Mouse (Mus musculus) midbrain, embryonic 13.5 days (tissue): ENCODE results near the gene Dmd. TPM values are rescaled to one million over a fixed set of nuclear protein-coding genes. Genes with fewer than 3 reads are reported as not detected.

Experiments used
- ATAC-seq: fragments of 200-750 bp; cut with Nextera tagmentation; 2 replicates; pipeline ENCODE4 v1.8.0; 2017; ENCODE audit warnings: mild to moderate bottlenecking, moderate TSS enrichment, moderate library complexity
- H3K27ac ChIP-seq: fragments of 300-500 bp; sonication (generic); 2 replicates; pipeline ENCODE4 v1.5.1; 2015; ENCODE audit warnings: inconsistent platforms, mild to moderate bottlenecking, moderate library complexity
- H3K27me3 ChIP-seq: fragments of 300-500 bp; sonication (generic); 2 replicates; pipeline ENCODE4 v1.6.1; 2015; ENCODE audit warnings: mild to moderate bottlenecking, inconsistent platforms
- H3K36me3 ChIP-seq: fragments of 300-500 bp; sonication (generic); 2 replicates; pipeline ENCODE4 v1.6.1; 2015; ENCODE audit warnings: mild to moderate bottlenecking, inconsistent platforms
- H3K4me1 ChIP-seq: fragments of 300-500 bp; sonication (generic); replicated peaks from 2 replicates; pipeline ENCODE4 v1.6.1; 2015; ENCODE audit warnings: inconsistent platforms
- H3K4me2 ChIP-seq: fragments of 300-500 bp; sonication (generic); replicated peaks from 2 replicates; pipeline ENCODE4 v1.6.1; 2015; ENCODE audit warnings: moderate library complexity, mild to moderate bottlenecking, inconsistent platforms
- H3K4me3 ChIP-seq: fragments of 300-500 bp; sonication (generic); replicated peaks from 2 replicates; pipeline ENCODE4 v1.5.1; 2015; ENCODE audit warnings: mild to moderate bottlenecking, inconsistent platforms
- H3K9ac ChIP-seq: fragments of 300-500 bp; sonication (generic); replicated peaks from 2 replicates; pipeline ENCODE4 v1.6.1; 2015; ENCODE audit warnings: mild to moderate bottlenecking, inconsistent platforms
- H3K9me3 ChIP-seq: fragments of 300-500 bp; sonication (generic); 2 replicates; pipeline ENCODE4 v1.6.1; 2016; ENCODE audit warnings: mild to moderate bottlenecking, inconsistent platforms
- WGBS: fragments of 180-500 bp; shearing (Covaris S2); methylation state at CpG from one replicate; pipeline ENCODE4 v1.1.7; 2015; 5-methylcytosine and 5-hydroxymethylcytosine counted together
- polyA plus RNA-seq: library from polyadenylated mRNA; unstranded; fragments of >200 nt; fragmentation: Nextera tagmentation; extraction: Ambion mirVana; gene quantifications from 2 replicates; pipeline ENCODE4 v1.2.1, GENCODE M21; 2015

The Dmd gene
- polyA plus RNA-seq, 1 experiment from 2014 or later = 18.8 TPM

DNA sequence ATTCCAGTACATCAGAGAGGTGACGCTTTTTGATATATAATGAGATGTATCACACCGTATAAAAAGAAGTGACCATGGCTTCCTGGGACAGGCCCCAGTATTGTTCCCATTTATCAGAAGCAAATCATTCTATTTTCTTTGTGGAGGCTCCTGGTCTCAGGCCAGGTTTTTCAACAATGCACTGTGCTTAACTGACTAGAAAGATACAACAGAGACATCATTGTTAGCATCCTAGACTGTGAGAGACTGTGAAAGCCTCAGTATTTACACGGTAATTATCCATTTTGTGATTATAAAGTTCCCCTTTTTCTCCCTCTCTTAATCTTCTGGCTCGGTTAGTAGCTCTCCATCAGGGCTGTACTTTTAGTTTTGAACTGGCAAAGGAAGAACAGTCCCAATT is 1487.9 kb downstream of the Dmd start:
- WGBS = 41% methylated on average over 4 of the region's 4 CpGs
- H3K4me3 ChIP-seq = no peak overlapping the region
- ATAC-seq = peak; percentile 80; the same call in 1 of the 2 replicates

DNA sequence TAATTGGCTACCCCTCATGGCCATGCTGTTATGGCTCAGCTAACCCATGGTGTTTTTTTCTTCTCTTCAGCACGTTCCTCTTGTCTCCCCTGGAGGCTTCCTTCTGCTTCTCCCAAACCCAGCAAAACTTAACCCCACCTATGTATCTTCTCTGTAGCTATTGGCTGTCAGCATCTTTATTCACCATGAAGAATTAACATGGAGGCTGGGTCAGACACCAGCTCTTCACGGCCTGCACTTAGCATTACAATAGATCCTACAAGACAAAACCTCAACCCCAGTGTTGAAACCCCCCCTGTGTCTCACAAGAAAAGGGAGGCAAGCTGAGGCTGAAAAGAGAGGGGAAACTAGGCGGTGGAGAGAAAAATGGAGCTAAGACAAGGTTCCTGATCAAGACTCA is 1494.3 kb downstream of the Dmd start:
- Histone ChIP-seq H3K27ac (no peak overlapping the region), H3K36me3 (no peaks in the 10 kb centered on the region), H3K4me3 (no peak overlapping the region), H3K4me2 (no peak overlapping the region), H3K4me1 (no peaks in the 10 kb centered on the region), H3K27me3 (no peaks in the 10 kb centered on the region), H3K9ac (no peak overlapping the region), H3K9me3 (no peaks in the 10 kb centered on the region)
- 29% methylated on average over 3 of the region's 3 CpGs for WGBS
- no peak for ATAC-seq

More for the DNA sequence above, 1487.9 kb downstream of the Dmd start:
- no peak overlapping the region for H3K9ac ChIP-seq
- no peaks in the 10 kb centered on the region for H3K27me3 ChIP-seq
- H3K9me3 ChIP-seq = no peaks in the 10 kb centered on the region
- no peaks in the 10 kb centered on the region for H3K4me1 ChIP-seq
- H3K4me2 ChIP-seq = no peak overlapping the region
- no peak overlapping the region for H3K27ac ChIP-seq
- H3K36me3 ChIP-seq = no peaks in the 10 kb centered on the region

DNA sequence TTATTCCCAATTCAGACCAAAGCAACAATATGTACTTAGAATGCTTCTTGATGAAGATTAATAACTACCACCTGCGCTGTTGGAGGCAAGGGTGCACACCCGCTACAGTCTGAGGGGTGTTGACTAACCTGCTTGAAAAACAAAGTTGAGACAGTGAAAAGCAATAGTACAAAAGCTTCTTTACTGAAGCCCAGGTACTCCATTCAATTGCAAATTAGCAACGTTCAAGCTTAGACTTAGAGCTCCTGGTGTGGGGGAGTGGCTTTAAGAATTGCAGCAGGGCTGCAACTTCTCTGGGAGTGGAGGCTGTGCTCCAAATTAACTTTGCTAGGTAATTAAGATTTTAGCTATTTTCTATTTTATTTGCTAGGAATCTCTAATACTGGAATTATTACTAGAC is 1495.3 kb downstream of the Dmd start:
- Histone ChIP-seq H3K4me2 (no peak overlapping the region), H3K9ac (no peak overlapping the region), H3K4me3 (no peak overlapping the region), H3K36me3 (no peaks in the 10 kb centered on the region), H3K4me1 (no peaks in the 10 kb centered on the region), H3K9me3 (no peaks in the 10 kb centered on the region), H3K27me3 (no peaks in the 10 kb centered on the region), H3K27ac (no peak overlapping the region)
- 35% methylated on average over 3 of the region's 3 CpGs for WGBS
- no peak for ATAC-seq

DNA sequence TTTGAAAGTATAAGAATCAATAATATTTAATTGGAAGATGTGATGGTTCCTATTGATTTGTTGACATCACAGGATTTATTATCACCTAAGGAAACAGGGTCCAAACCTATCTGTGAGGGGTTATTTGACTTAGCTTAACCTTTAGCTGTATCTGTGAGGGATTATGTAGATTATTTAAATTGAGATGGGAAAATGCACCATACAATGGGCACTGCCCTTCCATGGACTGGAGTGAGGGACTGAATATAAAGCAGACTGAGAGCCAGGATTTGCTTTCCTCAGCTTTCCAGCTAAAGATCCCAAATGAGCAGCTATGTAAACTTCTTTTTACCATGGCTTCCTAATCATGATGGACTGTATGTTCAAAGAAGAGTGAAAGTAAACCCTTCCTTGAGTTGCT is 1496.0 kb downstream of the Dmd start:
- Histone ChIP-seq H3K36me3 (no peaks in the 10 kb centered on the region), H3K4me3 (no peak overlapping the region), H3K9me3 (no peaks in the 10 kb centered on the region), H3K9ac (no peak overlapping the region), H3K27ac (no peak overlapping the region), H3K4me1 (no peaks in the 10 kb centered on the region), H3K27me3 (no peaks in the 10 kb centered on the region), H3K4me2 (no peak overlapping the region)
- ATAC-seq = no peak

DNA sequence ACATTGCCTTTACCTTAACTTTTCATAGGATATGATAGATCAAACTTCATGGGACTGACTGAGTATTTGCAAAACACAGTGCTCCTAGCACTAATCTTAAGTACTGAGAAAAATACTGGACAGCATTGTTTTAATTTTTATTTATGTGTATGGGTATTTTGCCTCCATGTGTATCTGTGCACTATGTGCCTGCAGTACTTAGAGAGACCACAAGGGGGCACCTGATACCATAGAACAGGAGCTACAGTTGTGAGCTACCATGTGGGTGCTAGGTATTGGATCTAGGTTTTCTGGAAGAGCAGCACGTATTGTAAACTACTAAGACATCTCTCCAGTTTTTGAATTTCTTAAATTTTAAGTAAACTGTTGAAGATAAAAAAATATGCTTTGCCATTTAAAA is 1505.8 kb downstream of the Dmd start:
- H3K36me3 ChIP-seq = no peaks in the 10 kb centered on the region
- no peak overlapping the region for H3K4me2 ChIP-seq
- 88% methylated on average over 1 of the region's 1 CpGs for WGBS
- ATAC-seq = no peak
- H3K4me3 ChIP-seq = no peak overlapping the region
- no peaks in the 10 kb centered on the region for H3K4me1 ChIP-seq
- H3K27me3 ChIP-seq = no peaks in the 10 kb centered on the region
- H3K27ac ChIP-seq = no peak overlapping the region
- H3K9ac ChIP-seq = no peak overlapping the region
- H3K9me3 ChIP-seq = no peaks in the 10 kb centered on the region

DNA sequence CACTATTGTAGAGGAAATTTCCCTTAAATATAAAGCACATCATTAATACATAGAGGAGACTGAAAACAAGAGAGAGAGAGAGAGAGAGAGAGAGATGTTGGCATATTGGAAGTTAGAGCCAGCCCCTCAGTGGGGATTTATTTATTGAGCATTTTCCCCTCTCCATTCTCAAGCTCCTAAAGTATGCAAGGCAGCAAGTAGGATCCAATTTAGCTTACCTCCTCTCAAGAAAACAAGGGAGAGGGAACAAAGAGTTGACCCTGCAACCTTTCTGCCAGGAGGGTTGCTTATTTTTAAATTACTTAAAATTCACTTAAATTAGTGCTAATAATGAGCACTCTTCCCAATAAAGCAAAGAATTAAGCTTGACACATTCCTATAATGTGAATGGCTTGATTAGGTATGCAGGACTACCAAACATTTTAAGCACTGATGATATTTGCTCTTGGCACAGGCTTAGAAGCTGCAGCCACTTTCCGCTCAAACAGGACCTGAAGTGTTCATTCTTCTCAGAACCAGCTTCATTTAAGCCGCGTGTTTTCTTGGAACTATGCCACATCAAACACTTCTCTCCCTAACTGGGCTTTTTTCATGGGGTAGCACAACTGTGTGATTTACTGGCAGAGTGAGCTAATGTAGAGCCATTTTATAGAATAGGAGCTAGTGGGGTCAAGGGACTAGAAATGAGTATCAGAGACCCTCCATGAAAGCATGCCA is 1566.1 kb downstream of the Dmd start:
- WGBS = 59% methylated on average over 3 of the region's 3 CpGs
- Histone ChIP-seq H3K4me2 (no peak overlapping the region), H3K9ac (no peak overlapping the region), H3K27me3 (no peaks in the 10 kb centered on the region), H3K4me1 (no peaks in the 10 kb centered on the region), H3K9me3 (no peaks in the 10 kb centered on the region), H3K4me3 (no peak overlapping the region), H3K36me3 (no peaks in the 10 kb centered on the region), H3K27ac (no peak overlapping the region)
- ATAC-seq = peak; percentile 60

DNA sequence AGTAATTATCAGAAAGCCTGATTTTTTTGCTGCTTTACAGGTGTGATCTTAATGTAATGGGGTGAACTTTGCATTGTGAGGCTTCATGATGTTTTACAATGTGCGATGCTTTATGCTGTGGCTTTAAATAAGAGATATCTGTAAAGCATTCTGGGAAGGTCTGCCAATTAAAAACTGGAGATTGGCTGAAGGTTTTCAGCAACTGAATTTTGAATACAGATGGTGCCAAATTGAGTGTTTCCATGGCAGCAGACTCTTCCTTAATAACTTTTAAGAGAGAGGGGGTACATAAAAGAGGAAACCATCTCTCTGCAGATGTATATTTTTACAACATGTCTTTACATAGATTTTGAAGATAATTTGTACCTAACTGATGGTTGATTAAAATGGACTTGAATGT is 1603.3 kb downstream of the Dmd start:
- WGBS = 86% methylated on average over 1 of the region's 1 CpGs
- no peak for ATAC-seq
- no peaks in the 10 kb centered on the region for H3K4me1 ChIP-seq

DNA sequence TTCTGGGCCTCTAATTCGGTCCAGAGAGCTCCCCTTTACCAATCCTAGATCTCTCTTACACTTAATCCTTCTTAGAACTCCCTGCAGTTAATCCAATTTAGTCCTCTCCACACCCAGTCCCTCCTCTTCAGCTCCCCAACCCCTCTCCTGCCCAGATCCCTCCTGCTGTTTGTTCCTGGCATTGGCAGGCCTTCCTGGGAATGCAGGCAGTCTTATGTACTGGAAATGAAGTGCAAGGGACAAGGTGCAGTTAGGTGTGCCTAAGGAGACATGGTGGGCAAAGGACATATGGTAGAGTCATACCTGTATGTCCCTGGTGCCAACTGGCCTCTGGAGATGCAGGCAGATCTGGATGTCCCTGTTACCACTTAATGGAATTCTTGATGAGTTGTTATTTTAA is 1604.8 kb downstream of the Dmd start:
- no peak overlapping the region for H3K4me2 ChIP-seq
- H3K27ac ChIP-seq = no peak overlapping the region
- 8% methylated on average over 1 of the region's 1 CpGs for WGBS
- no peaks in the 10 kb centered on the region for H3K4me1 ChIP-seq
- no peak overlapping the region for H3K9ac ChIP-seq
- H3K36me3 ChIP-seq = no peaks in the 10 kb centered on the region
- H3K4me3 ChIP-seq = no peak overlapping the region
- H3K9me3 ChIP-seq = no peaks in the 10 kb centered on the region
- no peaks in the 10 kb centered on the region for H3K27me3 ChIP-seq
- ATAC-seq = no peak

More for the DNA sequence above, 1603.3 kb downstream of the Dmd start:
- H3K27me3 ChIP-seq = no peaks in the 10 kb centered on the region
- no peak overlapping the region for H3K27ac ChIP-seq
- no peak overlapping the region for H3K9ac ChIP-seq
- H3K9me3 ChIP-seq = no peaks in the 10 kb centered on the region
- H3K4me3 ChIP-seq = no peak overlapping the region
- no peaks in the 10 kb centered on the region for H3K36me3 ChIP-seq
- no peak overlapping the region for H3K4me2 ChIP-seq

DNA sequence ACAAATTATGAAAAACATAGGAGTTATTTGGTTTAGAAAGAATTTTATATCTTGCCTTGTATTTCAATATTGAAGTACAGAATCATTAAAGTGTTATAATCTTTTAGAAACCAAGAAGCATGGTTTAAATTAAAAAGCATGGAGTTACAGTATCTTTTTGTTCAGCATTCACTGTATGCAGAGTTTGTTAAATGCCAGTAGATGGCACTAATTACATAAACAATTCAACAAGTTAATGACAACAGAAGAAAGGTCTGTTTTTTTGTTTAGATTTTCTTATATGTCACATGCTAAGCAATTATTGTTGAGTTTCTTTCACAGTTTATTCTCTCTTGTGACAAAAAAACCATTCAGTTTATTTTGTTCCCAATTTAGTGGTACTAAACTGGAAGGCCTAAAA is 1649.8 kb downstream of the Dmd start:
- Histone ChIP-seq H3K27me3 (no peaks in the 10 kb centered on the region), H3K4me3 (no peak overlapping the region), H3K9me3 (no peaks in the 10 kb centered on the region), H3K36me3 (no peaks in the 10 kb centered on the region), H3K9ac (no peak overlapping the region), H3K4me1 (no peaks in the 10 kb centered on the region), H3K27ac (no peak overlapping the region), H3K4me2 (no peak overlapping the region)
- no peak for ATAC-seq

DNA sequence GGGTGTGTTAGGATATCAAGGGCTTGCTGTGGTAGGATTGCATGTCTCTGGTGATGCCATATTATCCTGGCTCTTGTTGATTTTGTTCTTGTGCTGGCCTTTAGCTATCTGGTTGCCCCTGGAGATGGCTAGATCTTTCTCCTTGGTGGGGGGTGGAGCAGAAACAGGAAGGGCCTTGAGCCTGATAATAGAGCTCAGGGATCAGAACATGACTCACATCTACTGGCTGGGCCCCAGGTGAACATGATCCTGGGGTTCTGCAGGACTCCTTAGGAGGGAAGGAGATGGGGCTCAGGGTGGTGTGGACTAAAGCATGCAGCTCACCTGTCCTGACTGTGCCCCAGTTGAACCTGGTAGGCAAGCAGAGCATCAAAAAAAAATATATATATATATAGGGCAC is 1691.8 kb downstream of the Dmd start:
- Histone ChIP-seq H3K27me3 (no peaks in the 10 kb centered on the region), H3K4me3 (no peak overlapping the region), H3K9me3 (no peaks in the 10 kb centered on the region), H3K4me2 (no peak overlapping the region), H3K27ac (no peak overlapping the region), H3K4me1 (no peaks in the 10 kb centered on the region), H3K36me3 (no peaks in the 10 kb centered on the region), H3K9ac (no peak overlapping the region)
- no peak for ATAC-seq

DNA sequence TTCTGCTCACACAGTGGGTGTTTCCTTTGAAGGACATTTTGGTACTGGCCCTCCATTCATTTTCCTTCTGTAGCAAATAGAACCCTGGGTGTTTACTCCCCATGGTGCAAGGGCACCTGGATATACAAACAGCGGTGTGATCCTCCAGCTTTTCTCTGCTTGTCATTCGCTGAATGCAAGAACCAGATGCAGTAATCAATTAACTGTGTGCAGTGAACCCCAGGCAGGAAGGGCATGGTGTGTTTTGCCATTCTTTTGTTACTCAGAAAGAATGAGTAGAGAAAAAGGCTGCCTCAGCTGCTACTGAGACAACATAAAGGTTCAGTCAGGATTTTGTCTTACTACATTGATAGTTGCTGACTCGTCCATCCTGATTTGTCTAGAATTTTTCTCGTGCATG is 1799.0 kb downstream of the Dmd start:
- H3K4me3 ChIP-seq = no peak overlapping the region
- no peaks in the 10 kb centered on the region for H3K36me3 ChIP-seq
- no peaks in the 10 kb centered on the region for H3K27me3 ChIP-seq
- no peaks in the 10 kb centered on the region for H3K4me1 ChIP-seq
- no peaks in the 10 kb centered on the region for H3K9me3 ChIP-seq
- H3K4me2 ChIP-seq = no peak overlapping the region
- no peak overlapping the region for H3K27ac ChIP-seq
- no peak overlapping the region for H3K9ac ChIP-seq
- WGBS = 25% methylated on average over 4 of the region's 4 CpGs
- no peak for ATAC-seq

DNA sequence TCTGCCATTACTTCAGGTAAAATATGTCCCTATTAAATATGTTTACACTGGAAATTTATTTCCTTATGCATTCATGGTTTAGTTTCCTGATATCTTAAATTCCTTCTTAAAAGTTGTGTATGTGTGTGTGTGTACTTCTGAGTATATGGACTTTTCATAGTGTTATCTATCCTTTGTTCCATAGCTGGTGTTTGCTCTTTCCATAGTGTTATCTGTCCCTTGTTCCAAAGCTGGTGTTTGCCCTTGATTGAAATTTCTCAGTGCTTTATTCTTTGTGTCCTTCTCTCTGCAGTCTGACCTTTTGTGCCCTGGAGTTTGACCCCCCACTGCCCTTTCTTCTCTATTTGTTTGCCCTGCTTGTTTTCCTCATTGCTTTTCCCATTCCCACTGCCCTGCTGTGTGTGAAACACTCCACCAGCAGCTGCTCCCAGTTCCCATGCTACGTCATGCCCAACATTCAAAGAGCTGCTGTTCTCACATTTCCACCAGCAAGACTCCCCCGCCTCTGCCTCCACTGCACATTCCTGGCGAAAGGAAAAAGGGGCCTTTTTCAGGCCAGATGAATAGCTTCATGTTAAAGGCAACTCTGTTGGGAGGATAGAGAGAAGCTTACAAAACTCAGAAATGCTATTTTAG is 1911.5 kb downstream of the Dmd start:
- H3K4me2 ChIP-seq = no peak overlapping the region
- peak; percentile 93 for ATAC-seq
- H3K27ac ChIP-seq = no peak overlapping the region
- no peaks in the 10 kb centered on the region for H3K9me3 ChIP-seq
- 0 out of 2 replicates have a peak, but pooled peaks cover 4% of the 10 kb centered on the region for H3K4me1 ChIP-seq
- no peaks in the 10 kb centered on the region for H3K36me3 ChIP-seq
- 40% methylated on average over 3 of the region's 3 CpGs for WGBS
- H3K27me3 ChIP-seq = no peaks in the 10 kb centered on the region
- no peak overlapping the region for H3K9ac ChIP-seq
- no peak overlapping the region for H3K4me3 ChIP-seq

DNA sequence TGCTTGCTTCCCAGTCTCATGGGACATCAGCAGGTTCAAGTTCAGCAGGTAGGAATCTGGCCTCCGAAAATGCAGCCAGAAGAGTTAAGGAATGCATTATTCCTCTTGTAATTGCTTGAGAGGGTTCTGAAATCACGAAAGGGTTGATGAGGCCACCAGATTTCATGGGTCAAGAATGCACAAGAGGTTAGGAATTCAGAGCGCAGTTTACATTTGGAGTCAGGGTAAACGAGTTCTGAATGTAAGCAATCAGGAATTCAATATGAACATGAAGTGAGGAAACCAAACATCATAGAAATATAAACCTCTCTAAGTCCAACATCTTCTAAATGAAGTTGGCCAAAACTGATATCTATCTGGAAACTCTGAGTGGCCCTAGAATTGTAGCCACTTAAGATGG is 1924.4 kb downstream of the Dmd start:
- Histone ChIP-seq H3K4me3 (no peak overlapping the region), H3K9ac (no peak overlapping the region), H3K4me2 (no peak overlapping the region), H3K4me1 (no peaks in the 10 kb centered on the region), H3K36me3 (no peaks in the 10 kb centered on the region), H3K9me3 (no peaks in the 10 kb centered on the region), H3K27ac (no peak overlapping the region), H3K27me3 (no peaks in the 10 kb centered on the region)
- ATAC-seq = no peak
- 71% methylated on average over 4 of the region's 4 CpGs for whole genome bisulfite sequencing
